Mouse (Mus musculus) ES-E14 (cell line): Measurements from ENCODE around the gene Dennd4b. TPM values are rescaled to one million over a fixed set of nuclear protein-coding genes. Genes with fewer than 3 reads are reported as not detected.
A peak's percentile ranks its signal among the peaks of the same experiment; 100 is the strongest.

Source experiments
- DNase-seq: peaks from one replicate; pipeline ENCODE4 v3.0.0-alpha.2; 2013; ENCODE audit warnings: low read depth, low spot score
- H3K27ac ChIP-seq: 2 replicates; pipeline ENCODE4 v1.5.1; 2012; ENCODE audit warnings: low read depth, mild to moderate bottlenecking, low read length, moderate library complexity, mixed read lengths; ENCODE audit not compliant: poor library complexity, insufficient read depth, severe bottlenecking
- H3K36me3 ChIP-seq: 2 replicates; pipeline ENCODE4 v1.6.1; 2012; ENCODE audit warnings: mild to moderate bottlenecking, low read length, moderate library complexity, mixed read lengths; ENCODE audit not compliant: control insufficient read depth, poor library complexity, insufficient read depth, severe bottlenecking
- H3K4me1 ChIP-seq, 2 experiments: fragments of 150-350 bp in 1 of 2; sonication (generic) in 1 of 2; 2 replicates each; pipeline ENCODE4 v1.6.1; 2012; ENCODE audit warnings: low read length in 2 of 2, mild to moderate bottlenecking in 1 of 2, mixed read lengths in 1 of 2; ENCODE audit not compliant: control insufficient read depth in 2 of 2, insufficient read depth in 2 of 2, poor library complexity in 1 of 2
- H3K4me3 ChIP-seq, 2 experiments: fragments of 150-350 bp in 1 of 2; sonication (generic) in 1 of 2; 2 replicates each; pipeline ENCODE4 v1.5.1; 2012; ENCODE audit warnings: low read length in 2 of 2, low read depth in 1 of 2, mild to moderate bottlenecking in 1 of 2, mixed read lengths in 1 of 2; ENCODE audit not compliant: insufficient read depth in 1 of 2, poor library complexity in 1 of 2, severe bottlenecking in 1 of 2
- H3K9ac ChIP-seq: 2 replicates; pipeline ENCODE4 v1.6.1; 2012; ENCODE audit warnings: low read depth, mild to moderate bottlenecking, low read length, mixed read lengths; ENCODE audit not compliant: poor library complexity, insufficient read depth, severe bottlenecking
- H3K9me3 ChIP-seq: fragments of 150-350 bp; sonication (generic); 2 replicates; pipeline ENCODE4 v1.6.1; 2012; ENCODE audit warnings: low read depth, mild to moderate bottlenecking, low read length; ENCODE audit not compliant: control insufficient read depth, insufficient read depth
- CHD2 ChIP-seq: IDR thresholded peaks from 2 replicates; pipeline ENCODE4 v1.6.1; 2014; ENCODE audit warnings: mild to moderate bottlenecking, low read depth, low read length, inconsistent platforms
- HCFC1 ChIP-seq: IDR thresholded peaks from 2 replicates; pipeline ENCODE4 v1.6.1; 2012; ENCODE audit warnings: low read length, inconsistent platforms, borderline replicate concordance; ENCODE audit not compliant: insufficient read depth
- MAFK ChIP-seq: IDR thresholded peaks from 2 replicates; pipeline ENCODE4 v1.6.1; 2014; ENCODE audit warnings: mild to moderate bottlenecking, low read depth, low read length, inconsistent platforms; ENCODE audit not compliant: insufficient read depth
- ZC3H11A ChIP-seq: IDR thresholded peaks from 2 replicates; pipeline ENCODE4 v1.6.1; 2012; ENCODE audit warnings: low read depth, mild to moderate bottlenecking, inconsistent platforms, low read length, borderline replicate concordance
- ZNF384 ChIP-seq: IDR thresholded peaks from 2 replicates; pipeline ENCODE4 v1.6.1; 2012; ENCODE audit warnings: low read depth, low read length, inconsistent platforms
- in situ Hi-C, 2 experiments: fragments of 600-800 bp; cut with MboI; formaldehyde crosslinking; loops; one replicate each; pipeline ENCODE4 v1.15.1; 2025; ENCODE audit warnings: low sequenced_read_pairs in 2 of 2, inconsistent platforms in 1 of 2; ENCODE audit not compliant: unreplicated experiment in 2 of 2
- total RNA-seq: library from RNA; depleted of rRNA; stranded (reverse); fragments of 300-350 nt; gene quantifications from 2 replicates; pipeline ENCODE4 v1.2.3, GENCODE M21; 2012

The Dennd4b gene
- total RNA-seq, 1 experiment: 4.1 TPM

DNA sequence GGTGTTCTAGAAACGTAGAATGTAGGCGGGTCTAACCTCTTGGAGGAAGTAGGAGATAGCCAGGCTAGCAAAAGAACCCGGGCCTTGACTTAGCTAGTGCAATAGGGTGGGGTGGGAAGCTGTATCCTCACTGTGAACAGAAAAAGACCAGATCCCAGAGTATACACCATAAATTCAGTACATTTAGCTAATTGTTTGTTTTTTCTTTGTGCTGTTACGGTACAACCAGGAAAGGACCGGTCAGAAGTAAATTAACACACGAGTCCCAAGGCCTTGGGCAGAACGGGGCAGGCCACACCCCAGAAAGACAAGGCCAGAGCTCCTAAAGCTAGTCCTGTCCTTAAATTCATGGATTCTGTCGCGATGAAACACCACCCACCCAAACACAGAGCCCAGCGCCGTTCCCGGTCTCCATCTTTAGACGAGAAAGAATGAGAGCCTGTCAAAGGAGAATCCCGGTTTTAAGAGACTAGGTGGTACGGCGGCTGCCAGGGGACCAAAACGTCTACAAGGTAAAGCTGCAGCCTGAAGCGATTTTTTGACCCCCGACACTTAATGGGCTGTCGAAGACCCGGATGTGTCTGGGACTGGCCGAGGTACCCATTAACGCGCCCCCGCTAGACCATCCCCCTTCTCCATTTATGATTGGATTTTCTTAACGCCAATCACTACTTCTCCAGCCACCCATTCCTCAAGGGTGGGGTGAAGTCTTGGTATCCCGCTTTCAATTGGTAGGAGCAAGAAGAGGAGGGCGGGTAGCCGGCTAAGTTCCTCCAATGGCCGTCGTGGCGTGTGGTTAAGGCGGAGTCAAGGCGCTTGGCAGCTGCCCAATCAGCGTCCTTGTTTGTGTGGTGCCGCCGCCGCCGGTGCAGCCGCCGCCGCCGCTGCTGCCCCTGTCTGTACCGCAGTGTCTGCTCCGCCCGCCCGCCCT lies 27.6 kb downstream of the Dennd4b start, which contains the start of gene Gatad2b:
Gatad2b (plus strand) TSS at position 834 of the 931 bp plus-strand sequence.
- DNase-seq: peak; percentile 99
- Histone ChIP-seq H3K4me3 (peak within 1 kb of the TSS; percentile 99), H3K36me3 (no peaks in the 10 kb centered on the region), H3K9ac (peak within 1 kb of the TSS; percentile 100), H3K9me3 (no peaks in the 10 kb centered on the region), H3K4me1 (no peaks in the 10 kb centered on the region; a peak in 1 of 4 replicates), H3K27ac (peak within 1 kb of the TSS; percentile 100)
- in situ Hi-C loops: no loop called here
- TF ChIP-seq CHD2 (peak; percentile 92), ZNF384 (no peak), HCFC1 (peak; percentile 62; the same call in 1 of the 2 replicates)

DNA sequence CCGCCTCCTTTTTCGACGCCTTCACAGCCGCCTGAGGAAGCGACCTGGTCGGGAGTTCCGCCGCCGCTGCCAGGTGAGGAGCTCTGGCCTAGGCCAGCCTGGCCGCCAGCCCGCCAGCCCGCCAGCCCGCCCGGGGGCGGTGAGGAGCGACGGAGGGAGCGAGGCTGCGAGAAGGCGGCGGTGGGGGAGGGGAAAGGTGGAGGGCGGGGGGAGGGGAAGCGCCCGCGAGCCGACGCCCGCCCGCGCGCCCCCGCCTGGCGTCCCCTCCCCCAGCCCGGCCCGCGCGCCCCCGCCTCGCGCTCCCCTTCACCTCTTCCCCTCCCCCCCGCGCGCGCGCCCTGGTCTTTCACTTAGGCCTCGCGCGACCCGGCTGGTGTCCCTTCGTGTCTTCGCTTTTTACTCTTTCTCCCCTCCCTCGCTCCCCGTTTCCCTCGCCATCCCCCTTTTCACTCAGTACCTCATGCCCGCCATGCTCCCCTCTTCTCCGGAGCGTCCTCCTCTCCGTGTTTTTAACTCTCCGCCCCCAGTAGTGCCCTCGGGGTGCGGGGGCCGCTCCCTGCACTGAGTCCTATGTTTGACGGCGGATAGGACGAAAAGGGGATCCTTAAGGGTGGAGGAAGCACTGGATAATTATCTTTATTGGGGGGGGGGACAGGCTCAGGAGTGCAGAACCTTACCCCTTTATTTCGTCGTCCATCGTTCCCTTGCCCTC lies 28.5 kb downstream of the Dennd4b start:
- Histone ChIP-seq H3K27ac (peak overlapping the region; percentile 100), H3K36me3 (no peaks in the 10 kb centered on the region), H3K4me3 (peak overlapping the region; percentile 99), H3K4me1 (no peaks in the 10 kb centered on the region; a peak in 1 of 4 replicates), H3K9me3 (no peaks in the 10 kb centered on the region), H3K9ac (peak overlapping the region; percentile 100)
- in situ Hi-C loops: no loop called here
- peak; percentile 69 for DNase-seq
- no peak for TF ChIP-seq CHD2
- TF ChIP-seq ZC3H11A: no peak
- no peak for TF ChIP-seq HCFC1
- no peak for TF ChIP-seq ZNF384
- TF ChIP-seq MAFK: no peak

DNA sequence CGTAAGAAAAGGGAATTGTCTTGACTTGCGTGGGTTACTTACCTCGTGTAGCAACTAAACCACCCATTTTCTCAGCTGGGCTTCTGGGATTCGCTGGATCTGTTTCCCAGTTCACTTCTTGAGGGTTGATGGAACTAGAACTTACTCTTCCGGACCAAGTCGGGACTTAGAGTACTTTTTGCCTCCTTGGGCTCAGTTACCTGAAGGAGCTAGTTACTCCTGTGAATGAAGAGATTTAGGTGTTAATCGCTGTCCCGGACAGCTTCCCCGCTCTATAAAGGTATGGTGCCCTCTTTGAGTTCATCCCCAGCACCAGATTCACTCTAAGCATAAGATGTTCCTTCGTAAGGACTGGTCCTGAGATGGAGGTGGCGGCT lies 29.1 kb downstream of the Dennd4b start:
- peak overlapping the region; percentile 100 for H3K9ac ChIP-seq
- no peaks in the 10 kb centered on the region for H3K36me3 ChIP-seq
- H3K27ac ChIP-seq: peak overlapping the region; percentile 100; the same call in 1 of the 2 replicates
- no peaks in the 10 kb centered on the region; a peak in 1 of 4 replicates for H3K4me1 ChIP-seq
- in situ Hi-C loops: no loop called here
- H3K4me3 ChIP-seq: peak overlapping the region; percentile 99
- no peak for DNase-seq
- H3K9me3 ChIP-seq: no peaks in the 10 kb centered on the region
- TF ChIP-seq CHD2 (no peak), HCFC1 (no peak), MAFK (no peak), ZC3H11A (no peak), ZNF384 (no peak)

DNA sequence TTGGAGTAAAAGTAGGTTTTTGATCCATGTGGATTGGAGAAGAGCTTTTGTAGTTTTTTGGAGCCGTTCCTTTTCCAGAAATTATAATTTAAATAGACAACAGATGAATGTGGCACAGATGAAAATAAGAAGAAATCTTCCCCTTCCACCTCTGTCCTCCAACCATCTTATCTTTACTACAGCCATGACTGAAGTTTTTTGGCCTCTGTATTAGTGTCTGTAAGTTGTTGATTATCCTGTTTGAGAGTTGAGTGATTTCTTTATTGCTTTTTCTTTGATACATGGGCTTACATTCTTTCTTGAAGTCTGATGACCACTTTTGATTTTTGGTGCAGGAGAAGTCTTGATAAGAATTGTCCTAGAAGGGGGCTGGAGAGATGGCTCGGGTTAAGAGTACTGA lies 29.7 kb downstream of the Dennd4b start:
- Histone ChIP-seq H3K9me3 (no peaks in the 10 kb centered on the region), H3K36me3 (no peaks in the 10 kb centered on the region), H3K27ac (no peak overlapping the region), H3K4me3 (peak overlapping the region; percentile 99), H3K4me1 (no peaks in the 10 kb centered on the region; a peak in 1 of 4 replicates), H3K9ac (peak overlapping the region; percentile 62; the same call in 1 of the 2 replicates)
- TF ChIP-seq HCFC1 (no peak), ZC3H11A (no peak), CHD2 (no peak), MAFK (no peak), ZNF384 (no peak)
- in situ Hi-C loops: no loop called here
- no peak for DNase-seq
